Mouse (Mus musculus): ENCODE measurements around the gene 2810006K23Rik. TPM values are rescaled to one million over a fixed set of nuclear protein-coding genes. Genes with fewer than 3 reads are reported as not detected.
"Not testable (repeated sequence)": the region's sequence is repeated elsewhere in the genome, so short reads cannot be mapped to it uniquely, and the experiment has no call there.

The 2810006K23Rik gene
- polyA plus RNA-seq, 1 experiment from 2014 or later, result 10.6 TPM

- H3K36me3 ChIP-seq (ENCODE audit: control insufficient read depth, insufficient read depth, low read length), result no peaks in the 10 kb centered on the region
- H3K9ac ChIP-seq (replicated peaks; ENCODE audit: low read length), result no peak overlapping the region
- H3K4me1 ChIP-seq (ENCODE audit: control insufficient read depth, insufficient read depth, low read length), result no peaks in the 10 kb centered on the region
- H3K4me3 ChIP-seq (replicated peaks; ENCODE audit: low read depth, low read length), result no peak overlapping the region
- no peak for ATAC-seq (ENCODE audit: low FRiP score, low TSS enrichment)
- no peaks in the 10 kb centered on the region for H3K27me3 ChIP-seq (ENCODE audit: control insufficient read depth, insufficient read depth, low read length)
- DNase-seq, result peak; percentile 31
- WGBS, result 87% methylated on average over 2 of the region's 2 CpGs
- no peak overlapping the region for H3K27ac ChIP-seq (replicated peaks; ENCODE audit: low read depth, low read length)
- H3K9me3 ChIP-seq (ENCODE audit: control insufficient read depth, low read length), result no peaks in the 10 kb centered on the region
- H3K4me2 ChIP-seq (ENCODE audit: low read length), result no peak overlapping the region
Measured at GRCm38 (mm10) chr5:124359641-124360040, 31.8 kb downstream of the 2810006K23Rik start.

GRCm38 (mm10) chr5:124362982-124363381 lies 35.1 kb downstream of the 2810006K23Rik start, which contains the start of gene Cdk2ap1:
Gene Cdk2ap1, minus strand, starts transcription at chr5:124363082.
- not testable (repeated sequence) for H3K36me3 ChIP-seq (ENCODE audit: control insufficient read depth, insufficient read depth, low read length); ATAC-seq (ENCODE audit: low FRiP score, low TSS enrichment); H3K9ac ChIP-seq (replicated peaks; ENCODE audit: low read length); DNase-seq; H3K4me2 ChIP-seq (ENCODE audit: low read length); H3K4me1 ChIP-seq (ENCODE audit: control insufficient read depth, insufficient read depth, low read length); H3K27ac ChIP-seq (replicated peaks; ENCODE audit: low read depth, low read length); H3K4me3 ChIP-seq (replicated peaks; ENCODE audit: low read depth, low read length); H3K9me3 ChIP-seq (ENCODE audit: control insufficient read depth, low read length); H3K27me3 ChIP-seq (ENCODE audit: control insufficient read depth, insufficient read depth, low read length)
- 89% methylated on average over 5 of the region's 5 CpGs for WGBS

GRCm38 (mm10) chr5:124364173-124364918 lies 36.5 kb downstream of the 2810006K23Rik start:
- Histone ChIP-seq H3K27ac (replicated peaks; ENCODE audit: low read depth, low read length) (0 out of 2 replicates have a peak overlapping the region, but pooled peaks have one; percentile 37), H3K4me3 (replicated peaks; ENCODE audit: low read depth, low read length) (no peak overlapping the region), H3K36me3 (ENCODE audit: control insufficient read depth, insufficient read depth, low read length) (peaks cover 14% of the 10 kb centered on the region), H3K4me1 (ENCODE audit: control insufficient read depth, insufficient read depth, low read length) (no peaks in the 10 kb centered on the region), H3K9ac (replicated peaks; ENCODE audit: low read length) (no peak overlapping the region), H3K9me3 (ENCODE audit: control insufficient read depth, low read length) (no peaks in the 10 kb centered on the region), H3K27me3 (ENCODE audit: control insufficient read depth, insufficient read depth, low read length) (no peaks in the 10 kb centered on the region), H3K4me2 (ENCODE audit: low read length) (no peak overlapping the region)
- DNase-seq (no peak), ATAC-seq (ENCODE audit: low FRiP score, low TSS enrichment) (no peak)
- 75% methylated on average over 6 of the region's 6 CpGs for WGBS

- ATAC-seq (ENCODE audit: low FRiP score, low TSS enrichment) (no peak), DNase-seq (no peak)
- Histone ChIP-seq H3K4me1 (ENCODE audit: control insufficient read depth, insufficient read depth, low read length) (no peaks in the 10 kb centered on the region), H3K4me2 (ENCODE audit: low read length) (no peak overlapping the region), H3K27me3 (ENCODE audit: control insufficient read depth, insufficient read depth, low read length) (no peaks in the 10 kb centered on the region), H3K9ac (replicated peaks; ENCODE audit: low read length) (no peak overlapping the region), H3K9me3 (ENCODE audit: control insufficient read depth, low read length) (no peaks in the 10 kb centered on the region), H3K4me3 (replicated peaks; ENCODE audit: low read depth, low read length) (no peak overlapping the region), H3K36me3 (ENCODE audit: control insufficient read depth, insufficient read depth, low read length) (peaks cover 26% of the 10 kb centered on the region), H3K27ac (replicated peaks; ENCODE audit: low read depth, low read length) (no peak overlapping the region)
- WGBS, result 83% methylated on average over 2 of the region's 2 CpGs
Measured at GRCm38 (mm10) chr5:124365754-124366153, 37.9 kb downstream of the 2810006K23Rik start.

GRCm38 (mm10) chr5:124366721-124367120 lies 38.8 kb downstream of the 2810006K23Rik start:
- peaks cover 35% of the 10 kb centered on the region for H3K36me3 ChIP-seq (ENCODE audit: control insufficient read depth, insufficient read depth, low read length)
- no peak overlapping the region for H3K9ac ChIP-seq (replicated peaks; ENCODE audit: low read length)
- ATAC-seq (ENCODE audit: low FRiP score, low TSS enrichment) (no peak), DNase-seq (no peak)
- WGBS, result 89% methylated on average over 3 of the region's 3 CpGs
- no peaks in the 10 kb centered on the region for H3K9me3 ChIP-seq (ENCODE audit: control insufficient read depth, low read length)
- no peaks in the 10 kb centered on the region for H3K27me3 ChIP-seq (ENCODE audit: control insufficient read depth, insufficient read depth, low read length)
- no peak overlapping the region for H3K27ac ChIP-seq (replicated peaks; ENCODE audit: low read depth, low read length)
- no peak overlapping the region for H3K4me3 ChIP-seq (replicated peaks; ENCODE audit: low read depth, low read length)
- H3K4me1 ChIP-seq (ENCODE audit: control insufficient read depth, insufficient read depth, low read length), result no peaks in the 10 kb centered on the region
- no peak overlapping the region for H3K4me2 ChIP-seq (ENCODE audit: low read length)

- no peak overlapping the region for H3K27ac ChIP-seq (replicated peaks; ENCODE audit: low read depth, low read length)
Measured at GRCm38 (mm10) chr5:124374298-124374697, 46.4 kb downstream of the 2810006K23Rik start.

GRCm38 (mm10) chr5:124376401-124376800 lies 48.5 kb downstream of the 2810006K23Rik start:
- ATAC-seq (ENCODE audit: low FRiP score, low TSS enrichment), result no peak

More at GRCm38 (mm10) chr5:124374298-124374697, 46.4 kb downstream of the 2810006K23Rik start:
- H3K4me3 ChIP-seq (replicated peaks; ENCODE audit: low read depth, low read length), result no peak overlapping the region
- DNase-seq, result no peak
- H3K4me2 ChIP-seq (ENCODE audit: low read length), result no peak overlapping the region
- no peak for ATAC-seq (ENCODE audit: low FRiP score, low TSS enrichment)
- H3K9me3 ChIP-seq (ENCODE audit: control insufficient read depth, low read length), result no peaks in the 10 kb centered on the region
- peaks cover 86% of the 10 kb centered on the region for H3K36me3 ChIP-seq (ENCODE audit: control insufficient read depth, insufficient read depth, low read length)
- no peak overlapping the region for H3K9ac ChIP-seq (replicated peaks; ENCODE audit: low read length)
- 97% methylated on average over 7 of the region's 7 CpGs for WGBS
- no peaks in the 10 kb centered on the region for H3K4me1 ChIP-seq (ENCODE audit: control insufficient read depth, insufficient read depth, low read length)
- H3K27me3 ChIP-seq (ENCODE audit: control insufficient read depth, insufficient read depth, low read length), result no peaks in the 10 kb centered on the region

GRCm38 (mm10) chr5:124377149-124377548 lies 49.3 kb downstream of the 2810006K23Rik start:
- ATAC-seq (ENCODE audit: low FRiP score, low TSS enrichment) (no peak), DNase-seq (no peak)
- no peaks in the 10 kb centered on the region for H3K4me1 ChIP-seq (ENCODE audit: control insufficient read depth, insufficient read depth, low read length)
- no peak overlapping the region for H3K27ac ChIP-seq (replicated peaks; ENCODE audit: low read depth, low read length)
- H3K4me3 ChIP-seq (replicated peaks; ENCODE audit: low read depth, low read length), result no peak overlapping the region
- H3K4me2 ChIP-seq (ENCODE audit: low read length), result no peak overlapping the region
- H3K9me3 ChIP-seq (ENCODE audit: control insufficient read depth, low read length), result no peaks in the 10 kb centered on the region
- no peak overlapping the region for H3K9ac ChIP-seq (replicated peaks; ENCODE audit: low read length)
- 96% methylated on average over 4 of the region's 4 CpGs for WGBS
- H3K36me3 ChIP-seq (ENCODE audit: control insufficient read depth, insufficient read depth, low read length), result peaks cover 83% of the 10 kb centered on the region
- H3K27me3 ChIP-seq (ENCODE audit: control insufficient read depth, insufficient read depth, low read length), result no peaks in the 10 kb centered on the region

More at GRCm38 (mm10) chr5:124376401-124376800, 48.5 kb downstream of the 2810006K23Rik start:
- H3K4me1 ChIP-seq (ENCODE audit: control insufficient read depth, insufficient read depth, low read length), result no peaks in the 10 kb centered on the region
- no peak overlapping the region for H3K9ac ChIP-seq (replicated peaks; ENCODE audit: low read length)
- WGBS, result 95% methylated on average over 1 of the region's 1 CpGs
- no peaks in the 10 kb centered on the region for H3K27me3 ChIP-seq (ENCODE audit: control insufficient read depth, insufficient read depth, low read length)
- H3K36me3 ChIP-seq (ENCODE audit: control insufficient read depth, insufficient read depth, low read length), result peaks cover 83% of the 10 kb centered on the region
- no peak overlapping the region for H3K4me3 ChIP-seq (replicated peaks; ENCODE audit: low read depth, low read length)
- H3K4me2 ChIP-seq (ENCODE audit: low read length), result no peak overlapping the region
- DNase-seq, result no peak
- no peaks in the 10 kb centered on the region for H3K9me3 ChIP-seq (ENCODE audit: control insufficient read depth, low read length)
- no peak overlapping the region for H3K27ac ChIP-seq (replicated peaks; ENCODE audit: low read depth, low read length)

GRCm38 (mm10) chr5:124380121-124380520 lies 52.2 kb downstream of the 2810006K23Rik start:
- no peaks in the 10 kb centered on the region for H3K27me3 ChIP-seq (ENCODE audit: control insufficient read depth, insufficient read depth, low read length)
- H3K9ac ChIP-seq (replicated peaks; ENCODE audit: low read length), result no peak overlapping the region
- no peaks in the 10 kb centered on the region for H3K4me1 ChIP-seq (ENCODE audit: control insufficient read depth, insufficient read depth, low read length)
- no peaks in the 10 kb centered on the region for H3K9me3 ChIP-seq (ENCODE audit: control insufficient read depth, low read length)
- H3K4me2 ChIP-seq (ENCODE audit: low read length), result no peak overlapping the region
- H3K36me3 ChIP-seq (ENCODE audit: control insufficient read depth, insufficient read depth, low read length), result peaks cover 84% of the 10 kb centered on the region
- WGBS, result 96% methylated on average over 1 of the region's 1 CpGs
- no peak for DNase-seq
- H3K4me3 ChIP-seq (replicated peaks; ENCODE audit: low read depth, low read length), result no peak overlapping the region
- no peak for ATAC-seq (ENCODE audit: low FRiP score, low TSS enrichment)
- H3K27ac ChIP-seq (replicated peaks; ENCODE audit: low read depth, low read length), result no peak overlapping the region
